Mouse (Mus musculus) left cerebral cortex, adult 9 months (tissue): ENCODE results near the gene Tas2r124.

Source experiments
- DNase-seq, 2 experiments: peaks; one replicate each; pipeline ENCODE4 v3.0.0; 2022; ENCODE audit warnings: low spot score in 2 of 2

Gene Tas2r124

DNA sequence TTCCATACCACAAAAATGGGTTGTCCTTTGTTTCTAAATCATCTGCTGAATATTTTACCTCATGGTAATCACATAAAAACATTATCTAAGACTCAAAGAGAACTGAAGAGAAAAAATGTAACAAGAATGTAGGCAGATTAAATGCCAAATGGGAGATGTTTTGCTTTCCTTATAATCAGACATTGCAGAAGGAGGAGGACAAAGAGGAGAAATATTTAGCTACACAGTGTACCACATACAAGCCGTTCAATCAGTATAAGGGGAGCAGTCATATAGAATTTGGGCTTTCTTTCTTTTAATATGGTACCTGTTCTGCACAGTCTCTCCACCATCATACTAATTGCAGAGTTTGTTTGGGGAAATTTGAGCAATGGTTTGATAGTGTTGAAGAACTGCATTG, at the start of gene Tas2r124:
TSS of gene Tas2r124 (plus strand) at position 301 of the 400 bp plus-strand sequence.
- DNase-seq: no peak

DNA sequence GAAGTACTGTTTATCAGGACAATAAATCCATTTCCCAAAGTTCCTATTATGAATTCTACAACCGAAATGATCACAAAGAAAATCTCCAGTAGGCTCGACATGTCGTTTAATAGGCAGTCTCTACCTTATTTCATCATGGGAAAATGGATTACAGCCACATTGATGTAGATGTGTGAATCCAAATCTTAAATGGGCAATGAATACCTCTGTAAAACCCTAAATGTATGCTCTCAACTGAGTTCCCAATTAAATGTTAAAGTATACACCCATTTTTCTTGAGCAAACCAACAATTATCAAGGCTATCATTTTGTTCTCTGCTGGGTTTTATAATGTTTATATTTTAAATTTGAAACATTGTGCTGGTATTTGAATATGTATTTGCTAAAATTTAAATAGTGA, 42.7 kb upstream of the Tas2r124 start, which contains the start of gene Tas2r122:
TSS of gene Tas2r122 (minus strand) at position 101 of the 400 bp plus-strand sequence.
- no peak for DNase-seq

DNA sequence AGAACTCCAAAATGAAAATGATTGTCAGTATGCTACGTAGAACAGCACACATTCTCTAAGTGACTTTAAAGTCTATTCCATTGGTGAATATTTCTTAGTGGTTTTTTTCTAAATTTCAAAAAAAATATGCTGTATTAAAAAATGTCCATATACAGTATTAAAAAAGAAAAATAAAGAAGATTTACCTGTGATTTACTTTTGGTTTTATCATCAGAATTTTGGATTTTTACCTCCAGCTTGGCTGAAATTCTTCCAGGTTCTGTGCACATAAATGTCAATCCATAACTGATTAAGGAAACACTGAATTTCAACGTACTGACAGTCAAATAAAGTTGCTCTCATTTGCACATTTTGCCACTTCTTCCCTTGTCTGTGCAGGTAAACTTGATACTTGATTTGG, 16.6 kb upstream of the Tas2r124 start, which contains the start of gene Tas2r115:
TSS of gene Tas2r115 (minus strand) at position 101 of the 400 bp plus-strand sequence.
- DNase-seq: no peak

DNA sequence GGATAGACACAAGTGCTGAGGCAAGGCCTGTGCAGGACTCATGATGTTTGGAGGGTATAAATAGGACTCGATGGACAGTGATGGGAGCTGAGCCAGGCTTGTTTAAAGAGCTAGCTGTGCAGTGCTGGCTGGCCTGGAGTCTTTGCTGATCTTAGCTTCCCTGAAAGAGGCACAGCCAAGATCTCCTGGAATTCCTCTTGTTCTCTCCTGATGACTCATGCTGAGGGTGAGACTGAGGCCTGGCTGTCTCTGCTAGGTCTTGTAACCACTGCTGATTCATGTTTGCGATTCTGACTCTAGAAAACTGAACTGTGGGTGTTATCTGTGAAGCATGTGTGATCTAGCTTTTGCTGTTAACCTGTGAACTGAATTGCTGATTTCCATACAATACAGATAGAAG, 4.3 kb upstream of the Tas2r124 start:
- DNase-seq: peak in 1 of 2 experiments; percentile 6

DNA sequence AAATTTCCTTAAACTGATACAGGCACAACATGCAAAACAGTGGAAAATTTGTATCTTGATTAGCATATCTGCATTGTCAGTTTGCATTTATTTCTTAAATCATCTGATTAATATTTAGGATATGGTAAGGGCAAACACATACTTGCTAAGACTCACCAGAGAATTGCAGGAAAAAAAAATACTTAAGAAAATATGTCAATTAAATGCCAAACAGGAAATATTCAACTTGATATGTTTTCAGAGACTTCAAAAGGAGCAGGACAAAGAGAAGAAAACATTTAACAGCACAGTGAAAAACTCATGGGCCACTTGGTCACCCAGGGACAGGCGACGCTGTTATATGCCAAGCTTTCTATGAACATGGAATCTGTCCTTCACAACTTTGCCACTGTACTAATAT, 7.3 kb downstream of the Tas2r124 start, which contains the start of gene Tas2r102:
TSS of gene Tas2r102 (plus strand) at position 301 of the 400 bp plus-strand sequence.
- DNase-seq: no peak

DNA sequence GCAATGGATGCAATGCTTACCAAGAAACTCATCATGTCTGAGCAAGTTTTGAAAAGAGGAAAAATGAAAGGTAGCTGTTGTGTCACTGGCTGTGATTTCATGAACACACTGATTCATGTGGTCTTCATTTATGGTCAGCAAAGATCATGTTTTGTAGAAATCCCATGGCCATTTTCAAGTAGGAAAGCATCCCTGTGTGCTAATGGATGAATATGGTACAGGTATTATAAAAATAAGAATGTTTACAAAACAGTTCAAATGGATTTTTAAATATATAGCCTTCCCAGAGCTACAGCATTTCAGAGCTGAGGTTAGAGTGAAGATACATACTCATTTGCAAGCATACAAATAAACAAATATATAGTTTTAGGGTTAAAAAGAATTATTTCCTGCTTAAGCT, 23.5 kb downstream of the Tas2r124 start, which contains the start of gene Tas2r136:
TSS of gene Tas2r136 (minus strand) at position 101 of the 400 bp plus-strand sequence.
- no peak for DNase-seq

DNA sequence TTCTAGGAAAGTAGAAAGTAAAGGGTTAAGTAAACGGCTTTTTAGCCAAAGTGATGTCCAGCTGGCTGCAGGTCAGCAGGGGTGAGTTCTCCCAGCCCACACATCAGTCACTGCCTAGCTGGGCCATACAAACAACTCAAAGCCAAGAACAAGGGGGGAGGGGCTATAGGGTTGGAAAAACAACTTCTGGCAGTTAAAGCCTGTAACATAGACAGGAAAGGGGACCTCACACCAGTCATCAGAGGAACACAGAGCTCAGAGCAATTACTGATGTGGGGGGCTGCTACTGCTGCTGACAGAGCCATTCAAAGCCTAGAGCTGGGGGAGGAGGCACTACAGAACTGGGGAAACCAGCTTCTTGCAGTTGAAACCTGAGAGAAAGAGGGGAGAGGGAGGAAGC, 40.9 kb downstream of the Tas2r124 start:
- DNase-seq: no peak

DNA sequence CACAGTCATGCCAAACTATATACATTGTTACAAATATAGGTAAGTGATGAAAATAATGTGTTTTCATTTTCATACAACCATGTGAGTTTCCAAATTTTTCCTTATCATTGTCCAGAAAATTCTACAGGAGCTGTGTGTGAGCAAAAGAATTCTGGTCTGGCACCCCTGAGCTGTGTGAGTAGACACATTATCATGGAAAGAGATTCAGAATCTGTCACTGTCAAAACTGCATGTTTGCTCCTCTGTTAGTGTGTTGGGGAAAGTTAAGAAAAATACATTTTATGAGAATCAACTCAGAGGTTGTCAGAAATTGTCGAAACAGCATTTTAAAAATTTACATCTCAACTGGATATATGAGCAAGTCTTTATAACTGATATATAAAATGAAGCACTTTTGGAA, 48.0 kb downstream of the Tas2r124 start, which contains the start of gene Tas2r117:
TSS of gene Tas2r117 (plus strand) at position 301 of the 400 bp plus-strand sequence.
- no peak for DNase-seq
